Mouse (Mus musculus) brain, embryonic 14.5 days (tissue): ENCODE results near the gene Mlf2. TPM values are rescaled to one million over a fixed set of nuclear protein-coding genes. Genes with fewer than 3 reads are reported as not detected.

Source experiments
- DNase-seq: peaks from one replicate; pipeline ENCODE4 v3.0.0-alpha.2; 2011; ENCODE audit warnings: low read depth
- CTCF ChIP-seq: fragments of 200-500 bp; IDR thresholded peaks from 2 replicates; pipeline ENCODE4 v1.5.1; 2012; ENCODE audit warnings: inconsistent platforms, mild to moderate bottlenecking, moderate library complexity, borderline replicate concordance; ENCODE audit not compliant: insufficient read depth, insufficient read length; ENCODE audit errors: extremely low read depth
- POLR2A ChIP-seq: fragments of 200-500 bp; IDR thresholded peaks from 2 replicates; pipeline ENCODE4 v1.6.1; 2012; ENCODE audit warnings: mild to moderate bottlenecking, inconsistent platforms, borderline replicate concordance; ENCODE audit not compliant: poor library complexity, insufficient read depth, insufficient read length, severe bottlenecking; ENCODE audit errors: extremely low read depth
- polyA plus RNA-seq: library from polyadenylated mRNA; depleted of rRNA; stranded (reverse); fragments of >200 nt; gene quantifications from 2 replicates; pipeline ENCODE4 v1.2.3, GENCODE M21; 2012

The Mlf2 gene
- polyA plus RNA-seq, 1 experiment, result 551 TPM

GRCm38 (mm10) chr6:124925173-124925793 is 5.9 kb upstream of the Mlf2 start:
- TF ChIP-seq CTCF (no peak), POLR2A (no peak)

GRCm38 (mm10) chr6:124925941-124926340 is 5.2 kb upstream of the Mlf2 start:
- DNase-seq, result peak; percentile 59
- no peak for TF ChIP-seq POLR2A
- TF ChIP-seq CTCF, result no peak

More at GRCm38 (mm10) chr6:124925173-124925793, 5.9 kb upstream of the Mlf2 start:
- no peak for DNase-seq

- TF ChIP-seq CTCF (no peak), POLR2A (no peak)
- DNase-seq, result no peak
Measured at GRCm38 (mm10) chr6:124930231-124930630, 955 bp upstream of the Mlf2 start.

- DNase-seq, result peak; percentile 68
- TF ChIP-seq CTCF (peak; percentile 31; the same call in 1 of the 2 replicates), POLR2A (no peak)
Measured at GRCm38 (mm10) chr6:124931525-124932313, 533 bp downstream of the Mlf2 start.

GRCm38 (mm10) chr6:124932314-124932695 is 1.1 kb downstream of the Mlf2 start:
- no peak for TF ChIP-seq POLR2A
- no peak for TF ChIP-seq CTCF
- no peak for DNase-seq

- TF ChIP-seq POLR2A (no peak), CTCF (no peak)
- no peak for DNase-seq
Measured at GRCm38 (mm10) chr6:124933127-124933526, 1.9 kb downstream of the Mlf2 start.

GRCm38 (mm10) chr6:124934670-124935069 is 3.5 kb downstream of the Mlf2 start:
- TF ChIP-seq CTCF (no peak), POLR2A (no peak)
- DNase-seq, result no peak

- no peak for DNase-seq
- no peak for TF ChIP-seq CTCF
- TF ChIP-seq POLR2A, result no peak
Measured at GRCm38 (mm10) chr6:124936681-124937080, 5.5 kb downstream of the Mlf2 start.

- no peak for DNase-seq
- no peak for TF ChIP-seq CTCF
- no peak for TF ChIP-seq POLR2A
Measured at GRCm38 (mm10) chr6:124937493-124937892, 6.3 kb downstream of the Mlf2 start.

GRCm38 (mm10) chr6:124938554-124938953 is 7.4 kb downstream of the Mlf2 start:
- TF ChIP-seq CTCF (no peak), POLR2A (no peak)

GRCm38 (mm10) chr6:124941679-124942078 is 10.5 kb downstream of the Mlf2 start:
- TF ChIP-seq CTCF, result no peak
- no peak for TF ChIP-seq POLR2A
- DNase-seq, result no peak

More at GRCm38 (mm10) chr6:124938554-124938953, 7.4 kb downstream of the Mlf2 start:
- DNase-seq, result no peak

- TF ChIP-seq POLR2A, result no peak
- no peak for TF ChIP-seq CTCF
- DNase-seq, result no peak
Measured at GRCm38 (mm10) chr6:124943526-124943925, 12.3 kb downstream of the Mlf2 start.
